Mouse (Mus musculus) myocyte (in vitro differentiated cells): Measurements from ENCODE around the gene Dio3. TPM values are rescaled to one million over a fixed set of nuclear protein-coding genes. Genes with fewer than 3 reads are reported as not detected.

Experiments
- H3K27me3 ChIP-seq: one replicate; pipeline ENCODE4 v1.6.1; 2011; ENCODE audit not compliant: control insufficient read depth, insufficient read depth, insufficient read length
- H3K36me3 ChIP-seq: one replicate; pipeline ENCODE4 v1.6.1; 2011; ENCODE audit not compliant: control insufficient read depth, insufficient read depth
- H3K4me2 ChIP-seq: one replicate; pipeline ENCODE4 v1.6.1; 2011; ENCODE audit warnings: low read depth, control low read depth
- H3K4me3 ChIP-seq: one replicate; pipeline ENCODE4 v1.5.1; 2011; ENCODE audit warnings: mild to moderate bottlenecking, control low read depth, moderate library complexity
- H3K79me2 ChIP-seq: one replicate; pipeline ENCODE4 v1.6.1; 2011; ENCODE audit not compliant: control insufficient read depth, insufficient read depth
- H3ac ChIP-seq: one replicate; pipeline ENCODE4 v1.6.1; 2011; ENCODE audit not compliant: control insufficient read depth, insufficient read length
- CEBPB ChIP-seq: IDR thresholded peaks from 2 replicates; pipeline ENCODE4 v1.6.1; 2011; ENCODE audit warnings: mild to moderate bottlenecking, moderate library complexity; ENCODE audit not compliant: poor library complexity, insufficient read depth, severe bottlenecking
- E2F4 ChIP-seq: IDR thresholded peaks from one replicate; pipeline ENCODE4 v1.6.1; 2011; ENCODE audit warnings: mild to moderate bottlenecking, control low read depth, moderate library complexity; ENCODE audit not compliant: insufficient read depth
- MAX ChIP-seq: IDR thresholded peaks from one replicate; pipeline ENCODE4 v1.6.1; 2011; ENCODE audit warnings: low read depth, mild to moderate bottlenecking, control low read depth
- MYOD1 ChIP-seq, 3 experiments: IDR thresholded peaks; one replicate each; pipeline ENCODE4 v1.6.1; 2011; ENCODE audit warnings: control low read depth in 2 of 3, low read depth in 2 of 3, mild to moderate bottlenecking in 2 of 3, moderate library complexity in 1 of 3; ENCODE audit not compliant: insufficient read length in 2 of 3, control insufficient read depth in 1 of 3
- MYOG ChIP-seq, 3 experiments: IDR thresholded peaks; one replicate each; pipeline ENCODE4 v1.6.1; 2011; ENCODE audit warnings: control low read depth in 2 of 3, low read depth in 2 of 3, mild to moderate bottlenecking in 2 of 3; ENCODE audit not compliant: insufficient read length in 2 of 3, control insufficient read depth in 1 of 3, insufficient read depth in 1 of 3
- POLR2A ChIP-seq: IDR thresholded peaks from one replicate; pipeline ENCODE4 v1.6.1; 2011; ENCODE audit warnings: low read depth, mild to moderate bottlenecking, control low read depth, moderate library complexity; ENCODE audit not compliant: insufficient read length
- POLR2AphosphoS2 ChIP-seq: IDR thresholded peaks from one replicate; pipeline ENCODE4 v1.6.1; 2011; ENCODE audit warnings: low read depth, control low read depth; ENCODE audit not compliant: insufficient read length
- REST ChIP-seq: IDR thresholded peaks from one replicate; pipeline ENCODE4 v1.6.1; 2011; ENCODE audit warnings: mild to moderate bottlenecking, control low read depth, moderate library complexity; ENCODE audit not compliant: insufficient read depth, insufficient read length
- SRF ChIP-seq: IDR thresholded peaks from one replicate; pipeline ENCODE4 v1.6.1; 2011; ENCODE audit warnings: low read depth; ENCODE audit not compliant: control insufficient read depth, insufficient read length
- TCF12 ChIP-seq: IDR thresholded peaks from one replicate; pipeline ENCODE4 v1.6.1; 2011; ENCODE audit warnings: mild to moderate bottlenecking, control low read depth; ENCODE audit not compliant: poor library complexity, insufficient read depth, severe bottlenecking
- TCF3 ChIP-seq: IDR thresholded peaks from one replicate; pipeline ENCODE4 v1.6.1; 2011; ENCODE audit warnings: low read depth, control low read depth; ENCODE audit not compliant: insufficient read length
- USF1 ChIP-seq: IDR thresholded peaks from one replicate; pipeline ENCODE4 v1.6.1; 2011; ENCODE audit warnings: low read depth, mild to moderate bottlenecking, control low read depth, moderate library complexity
- polyA plus RNA-seq: library from polyadenylated mRNA; unstranded; fragments of >200 nt; fragmentation: generic; extraction: Trizol; gene quantifications from one replicate; pipeline ENCODE4 v1.2.1, GENCODE M21; 2012; ENCODE audit warnings: missing spikeins

The Dio3 gene
- polyA plus RNA-seq, 1 experiment: not detected

DNA sequence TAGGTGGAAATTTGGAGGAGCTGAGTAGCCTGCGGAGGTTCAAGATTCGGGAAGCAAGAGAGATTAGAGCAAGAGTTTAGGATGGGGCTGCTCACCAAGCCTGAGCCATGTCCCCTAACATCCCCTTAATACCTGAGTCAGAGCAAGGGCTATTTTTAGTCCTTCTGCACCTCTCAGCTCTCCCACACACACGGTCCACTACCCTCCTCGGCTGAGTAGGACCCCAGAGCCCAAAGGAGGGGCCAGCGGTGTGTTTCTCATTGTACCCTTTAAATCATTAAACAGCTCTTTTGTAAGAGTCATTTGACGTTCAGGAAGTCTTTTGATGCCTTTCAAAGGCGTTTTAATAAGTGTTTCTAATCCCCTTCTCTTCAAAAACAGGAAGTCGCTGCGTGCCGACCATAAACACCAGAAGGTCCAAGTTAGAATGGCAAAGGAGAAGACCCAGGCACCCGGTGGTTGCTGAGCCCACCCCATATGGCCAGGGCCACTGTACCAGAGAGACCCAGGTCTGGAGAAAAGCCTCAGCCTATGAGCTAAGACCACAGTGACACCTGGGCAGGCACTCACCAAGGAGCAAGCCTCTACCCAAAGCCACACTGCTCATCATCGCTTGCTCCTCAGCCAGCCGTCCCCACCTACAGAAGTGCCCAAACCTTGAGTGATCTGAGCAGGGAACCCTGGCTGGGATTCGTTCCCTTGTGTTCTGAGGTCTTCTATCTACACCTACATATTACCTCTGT lies 22.2 kb upstream of the Dio3 start:
- Histone ChIP-seq H3K4me3 (no peak overlapping the region), H3K27me3 (peaks cover 17% of the 10 kb centered on the region), H3K36me3 (no peaks in the 10 kb centered on the region), H3ac (no peak overlapping the region), H3K79me2 (no peaks in the 10 kb centered on the region), H3K4me2 (no peak overlapping the region)
- TF ChIP-seq TCF12: no peak
- no peak for TF ChIP-seq MYOG (IDR thresholded peaks at IDR 0.05; ENCODE audit: control insufficient read depth in 1 of 3, insufficient read depth in 1 of 3, insufficient read length in 2 of 3, low read depth in 2 of 3)
- no peak for TF ChIP-seq USF1
- no peak for TF ChIP-seq POLR2AphosphoS2
- no peak for TF ChIP-seq MAX
- TF ChIP-seq TCF3: no peak
- TF ChIP-seq REST: no peak
- TF ChIP-seq MYOD1 (IDR thresholded peaks at IDR 0.05; ENCODE audit: control insufficient read depth in 1 of 3, insufficient read length in 2 of 3, low read depth in 2 of 3): no peak
- TF ChIP-seq SRF: no peak
- no peak for TF ChIP-seq POLR2A
- TF ChIP-seq CEBPB: no peak
- no peak for TF ChIP-seq E2F4

DNA sequence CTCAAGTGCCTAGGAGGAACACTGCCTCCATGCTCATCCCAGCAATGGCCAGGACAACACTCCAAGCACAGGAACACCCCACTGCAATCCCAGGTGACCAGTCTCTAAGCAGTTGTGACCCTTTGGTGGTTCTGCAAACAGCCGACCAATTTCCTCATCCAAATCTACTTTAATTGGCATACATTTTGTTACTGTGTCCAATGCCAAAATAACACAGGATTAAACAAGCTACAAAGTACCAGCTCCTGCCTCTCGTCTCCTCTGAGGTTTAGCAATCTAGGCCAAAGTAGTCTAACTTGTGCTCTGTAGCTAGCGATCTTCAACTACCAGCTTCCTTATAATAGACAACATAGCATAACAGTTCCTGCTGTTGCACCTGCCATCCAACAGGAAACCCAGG lies 10.6 kb upstream of the Dio3 start:
- Histone ChIP-seq H3ac (no peak overlapping the region), H3K27me3 (peaks cover 17% of the 10 kb centered on the region), H3K79me2 (no peaks in the 10 kb centered on the region), H3K4me2 (no peak overlapping the region), H3K4me3 (no peak overlapping the region), H3K36me3 (no peaks in the 10 kb centered on the region)
- no peak for TF ChIP-seq MYOG (IDR thresholded peaks at IDR 0.05; ENCODE audit: control insufficient read depth in 1 of 3, insufficient read depth in 1 of 3, insufficient read length in 2 of 3, low read depth in 2 of 3)

DNA sequence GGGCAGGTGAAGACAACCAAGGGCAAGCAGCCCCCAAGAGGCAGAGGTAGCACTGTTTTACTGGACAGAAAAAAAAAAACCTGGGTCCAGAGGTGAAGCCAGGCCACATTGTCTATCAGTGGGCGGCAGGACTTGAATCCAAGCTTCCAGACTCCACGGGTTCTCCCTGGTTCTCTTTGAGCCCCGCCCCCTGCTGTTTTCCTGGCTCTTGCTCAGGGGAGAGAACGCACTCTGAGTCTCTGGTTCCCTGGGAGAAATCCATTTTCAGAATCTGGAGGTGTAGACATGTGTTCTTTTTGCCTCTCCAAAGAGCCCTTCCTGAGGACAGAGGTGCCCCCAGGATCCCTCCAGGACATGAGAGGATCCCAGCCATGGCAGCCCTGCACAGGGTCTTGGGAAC lies 9.2 kb upstream of the Dio3 start:
- H3K4me2 ChIP-seq: no peak overlapping the region
- no peak overlapping the region for H3ac ChIP-seq
- peaks cover 17% of the 10 kb centered on the region for H3K27me3 ChIP-seq
- H3K4me3 ChIP-seq: no peak overlapping the region
- no peaks in the 10 kb centered on the region for H3K36me3 ChIP-seq
- TF ChIP-seq TCF12 (no peak), MYOD1 (IDR thresholded peaks at IDR 0.05; ENCODE audit: control insufficient read depth in 1 of 3, insufficient read length in 2 of 3, low read depth in 2 of 3) (no peak), POLR2A (no peak), MYOG (IDR thresholded peaks at IDR 0.05; ENCODE audit: control insufficient read depth in 1 of 3, insufficient read depth in 1 of 3, insufficient read length in 2 of 3, low read depth in 2 of 3) (no peak), USF1 (no peak), REST (no peak), SRF (no peak), TCF3 (no peak), POLR2AphosphoS2 (no peak), E2F4 (no peak), MAX (no peak)
- H3K79me2 ChIP-seq: no peaks in the 10 kb centered on the region

DNA sequence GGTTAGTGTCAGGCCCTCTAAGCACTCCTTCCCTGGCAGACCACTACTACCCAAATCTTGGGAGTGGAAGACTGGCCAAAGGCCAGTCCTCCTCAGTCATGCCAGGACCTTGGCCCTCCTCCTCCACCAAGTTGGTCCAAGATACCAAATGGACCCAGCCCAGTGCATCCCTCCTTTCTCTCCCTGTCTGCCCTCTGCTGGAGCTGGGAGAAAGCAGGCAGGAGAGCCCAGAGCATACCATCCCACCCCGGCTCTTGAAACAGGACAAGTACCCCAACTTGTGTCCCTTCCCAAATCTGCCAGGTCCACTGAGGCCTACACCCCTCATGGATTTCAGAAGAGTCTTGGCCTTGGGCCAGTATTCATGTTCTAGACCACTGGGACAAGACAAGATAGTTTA lies 2.8 kb upstream of the Dio3 start:
- no peaks in the 10 kb centered on the region for H3K79me2 ChIP-seq
- no peak overlapping the region for H3ac ChIP-seq
- no peak overlapping the region for H3K4me2 ChIP-seq
- TF ChIP-seq CEBPB (no peak), E2F4 (no peak), TCF12 (no peak), POLR2A (no peak), SRF (no peak), MYOD1 (IDR thresholded peaks at IDR 0.05; ENCODE audit: control insufficient read depth in 1 of 3, insufficient read length in 2 of 3, low read depth in 2 of 3) (no peak), USF1 (no peak), TCF3 (no peak), MYOG (IDR thresholded peaks at IDR 0.05; ENCODE audit: control insufficient read depth in 1 of 3, insufficient read depth in 1 of 3, insufficient read length in 2 of 3, low read depth in 2 of 3) (no peak), MAX (no peak), REST (no peak), POLR2AphosphoS2 (no peak)
- H3K27me3 ChIP-seq: peaks cover 2% of the 10 kb centered on the region
- no peaks in the 10 kb centered on the region for H3K36me3 ChIP-seq
- H3K4me3 ChIP-seq: no peak overlapping the region

DNA sequence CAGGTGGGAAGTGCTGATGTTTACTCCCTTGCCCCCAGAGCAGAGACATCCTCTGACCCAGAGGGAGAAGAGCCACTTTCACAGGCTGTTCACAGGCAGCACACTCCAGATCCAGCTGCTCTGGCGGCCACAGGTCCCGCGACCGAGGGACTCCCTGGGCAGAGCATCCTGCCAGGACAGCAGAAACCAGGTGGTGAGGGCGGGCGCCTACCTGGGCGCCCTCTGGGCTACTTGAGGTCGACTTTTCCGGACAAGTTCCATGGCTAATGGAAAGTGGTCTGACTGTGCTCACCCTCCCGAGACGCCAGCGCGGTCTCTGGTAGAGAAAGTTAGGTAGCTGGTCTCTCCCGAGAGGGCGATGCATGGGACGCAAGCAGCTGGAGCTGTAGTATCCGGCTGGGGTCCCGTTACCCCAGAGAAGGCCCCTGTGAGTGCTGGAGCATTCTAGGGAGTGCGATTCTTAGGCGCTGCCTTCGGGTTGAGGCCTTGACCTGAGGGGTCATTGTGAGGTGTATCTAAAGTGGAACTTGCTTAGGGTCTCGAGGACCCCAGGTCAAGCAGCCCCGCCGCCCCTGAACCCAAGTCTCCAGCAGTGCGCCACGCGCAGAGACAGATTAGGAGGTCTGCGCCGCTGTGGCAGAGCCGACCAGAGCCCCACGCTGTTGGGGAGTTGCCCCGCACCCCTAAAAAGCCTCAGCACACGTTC lies 1.5 kb upstream of the Dio3 start:
- Histone ChIP-seq H3K4me3 (no peak overlapping the region), H3K4me2 (no peak overlapping the region), H3K27me3 (peaks cover 7% of the 10 kb centered on the region), H3ac (no peak overlapping the region), H3K79me2 (no peaks in the 10 kb centered on the region), H3K36me3 (no peaks in the 10 kb centered on the region)
- TF ChIP-seq MYOD1 (IDR thresholded peaks at IDR 0.05; ENCODE audit: control insufficient read depth in 1 of 3, insufficient read length in 2 of 3, low read depth in 2 of 3): no peak
- TF ChIP-seq SRF: no peak
- no peak for TF ChIP-seq USF1
- TF ChIP-seq TCF12: no peak
- no peak for TF ChIP-seq MYOG (IDR thresholded peaks at IDR 0.05; ENCODE audit: control insufficient read depth in 1 of 3, insufficient read depth in 1 of 3, insufficient read length in 2 of 3, low read depth in 2 of 3)
- TF ChIP-seq CEBPB: no peak
- TF ChIP-seq POLR2AphosphoS2: no peak
- TF ChIP-seq TCF3: no peak
- no peak for TF ChIP-seq E2F4
- no peak for TF ChIP-seq POLR2A
- no peak for TF ChIP-seq REST
- TF ChIP-seq MAX: no peak
